ENCODE assay signal across 22 mouse cellular contexts in the genomic region with DNA sequence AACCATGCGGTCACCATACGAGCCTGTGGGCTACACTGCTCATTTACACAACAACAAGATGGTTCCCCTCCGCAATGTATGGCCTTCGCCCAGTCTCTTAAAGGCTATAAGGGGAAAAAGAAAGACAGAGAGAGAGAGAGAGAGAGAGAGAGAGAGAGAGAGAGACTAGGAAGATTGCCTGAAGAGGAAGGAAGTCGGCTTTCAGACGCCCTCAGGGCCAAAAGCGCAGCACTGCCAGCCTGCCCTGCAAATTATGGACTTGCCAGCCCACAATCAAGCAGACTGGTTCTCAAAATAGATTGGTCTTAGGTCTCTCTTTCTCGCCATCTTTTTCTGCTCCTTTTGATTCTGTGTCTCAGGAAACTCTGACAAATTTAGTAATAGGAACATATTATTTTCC. TPM values are rescaled to one million over a fixed set of nuclear protein-coding genes. Genes with fewer than 3 reads are reported as not detected.
DNase-seq lines count a peak whose midpoint lies in the region; ATAC-seq and TF ChIP-seq lines count a peak whose summit lies in the region.
"Had no signal": no experiment of that assay in that cellular context is flagged by ENCODE, and none has a peak within 500 bp of the region (broad histone marks: within the 10 kb centered on the region; RNA-seq: fewer than 3 reads in every experiment).

No protein-coding gene starts in this region.

- no peak for TF ChIP-seq POLR2A in bone marrow macrophage, adult 2 months (IDR thresholded peaks at IDR 0.05; ENCODE audit: borderline replicate concordance, low read depth, low read length)

- H3K4me1 ChIP-seq in bone marrow macrophage, adult 2 months (ENCODE audit: control insufficient read depth, insufficient read depth, low read length): peaks cover 30% of the 10 kb centered on the region

- DNase-seq in gastrocnemius, adult 2 months: no peak
- DNase-seq in gastrocnemius, postnatal 36 days: no peak
- DNase-seq in left cerebral cortex, postnatal 36 days (ENCODE audit: low spot score in 2 of 2): no peak
- no peak for DNase-seq in cerebellum, adult 9-11 months
- no peak for DNase-seq in frontal cortex, postnatal 10 days (ENCODE audit: low spot score in 2 of 2)
- DNase-seq: adrenal gland, adult 8-10 months; adrenal gland, postnatal 36 days; cerebellum, adult 11 months; cerebellum, adult 8-10 months; cerebellum, postnatal 36 days; gastrocnemius, postnatal 10 days; heart, postnatal 36 days had no signal

- no peak for TF ChIP-seq CTCF in gastrocnemius, adult 2 months (IDR thresholded peaks at IDR 0.05)
- TF ChIP-seq CTCF in bone marrow macrophage, adult 2 months (IDR thresholded peaks at IDR 0.05; ENCODE audit: low read depth, low read length): no peak

- peak overlapping the region; percentile 35 for H3K27ac ChIP-seq in gastrocnemius, adult 2 months
- H3K27ac ChIP-seq in bone marrow macrophage, adult 2 months (ENCODE audit: insufficient read depth, low read depth, low read length): peak overlapping the region; percentile 55
- H3K27ac ChIP-seq: embryonic facial prominence, embryonic 15.5 days; forebrain, embryonic 10.5 days; heart, embryonic 13.5 days; hindbrain, embryonic 15.5 days had no signal

- no peak overlapping the region for H3K4me3 ChIP-seq in gastrocnemius, adult 2 months
- peak overlapping the region; percentile 21; the same call in 1 of the 2 replicates for H3K4me3 ChIP-seq in bone marrow macrophage, adult 2 months (ENCODE audit: insufficient read depth, low read length)
- H3K4me3 ChIP-seq: embryonic facial prominence, embryonic 15.5 days; erythroblast, embryonic 14.5 days; forebrain, embryonic 10.5 days; heart, embryonic 13.5 days; hindbrain, embryonic 15.5 days had no signal

- intact Hi-C loops in gastrocnemius, adult 2 months (cut with DNase I): loop anchor here (2.0 kb wide), 1 partner anchor 17 kb away; no protein-coding TSS in a partner anchor
- intact Hi-C loops in gastrocnemius, postnatal 36 days (cut with DNase I): no loop called here
- intact Hi-C loops in left cerebral cortex, postnatal 36 days (cut with DNase I): no loop called here

- peak; percentile 33; the same call in 1 of the 2 replicates for ATAC-seq in megakaryocyte progenitor cell, adult 5-6 weeks (replicated peaks; ENCODE audit: poor library complexity)
- ATAC-seq: forebrain, embryonic 14.5 days; intestine, postnatal 0 days had no signal

RNA-seq across cellular contexts. Expression of a gene that starts 14.5 kb away (rescaled TPM):
- 100 to 1,000 TPM in 1 of 2 experiments, 10 to 100 TPM in 1; 32.6 to 103 TPM for total RNA-seq in gastrocnemius, adult 2 months (2021)
- total RNA-seq in gastrocnemius, postnatal 36 days (2021): 10 to 100 TPM; 17.6 to 27.2 TPM
- 189 and 197 TPM in 2 replicates for polyA plus RNA-seq in bone marrow macrophage, adult 2 months (2012; ENCODE audit: insufficient read depth, insufficient read length, missing spikeins)
- total RNA-seq in megakaryocyte progenitor cell, adult 5-6 weeks (2015): 7.8 and 11.4 TPM in 2 replicates
- 1.3 and 3.6 TPM in 2 replicates for total RNA-seq in megakaryocyte progenitor cell, adult 5-6 weeks (2017)
- 10 to 100 TPM; 27.0 to 40.0 TPM for total RNA-seq in left cerebral cortex, postnatal 36 days (2021)

RNA-seq across cellular contexts. Expression of a gene that starts 37.7 kb away (rescaled TPM):
- under 1 TPM in 1 of 2 experiments, not detected in 1; 0.59 TPM for total RNA-seq in gastrocnemius, adult 2 months (2021)
- total RNA-seq in gastrocnemius, postnatal 36 days (2021): under 1 TPM; 0.44 to 0.59 TPM
- 1.3 and 1.5 TPM in 2 replicates for polyA plus RNA-seq in bone marrow macrophage, adult 2 months (2012; ENCODE audit: insufficient read depth, insufficient read length, missing spikeins)
- 188 and 202 TPM in 2 replicates for total RNA-seq in megakaryocyte progenitor cell, adult 5-6 weeks (2015)
- total RNA-seq in megakaryocyte progenitor cell, adult 5-6 weeks (2017): 286 and 295 TPM in 2 replicates
- total RNA-seq in left cerebral cortex, postnatal 36 days (2021): under 1 TPM in 1 of 2 experiments, not detected in 1; 0.52 TPM
- polyA plus RNA-seq: forebrain, embryonic 14.5 days; hindbrain, embryonic 11.5 days had no signal

RNA-seq across cellular contexts. Expression of a gene that starts 43.8 kb away (rescaled TPM):
- total RNA-seq in gastrocnemius, adult 2 months (2021): 10 to 100 TPM; 38.8 to 55.6 TPM
- 10 to 100 TPM; 32.6 to 42.1 TPM for total RNA-seq in gastrocnemius, postnatal 36 days (2021)
- polyA plus RNA-seq in bone marrow macrophage, adult 2 months (2012; ENCODE audit: insufficient read depth, insufficient read length, missing spikeins): 151 and 170 TPM in 2 replicates
- total RNA-seq in megakaryocyte progenitor cell, adult 5-6 weeks (2015): 486 and 506 TPM in 2 replicates
- total RNA-seq in megakaryocyte progenitor cell, adult 5-6 weeks (2017): 767 and 797 TPM in 2 replicates
- 100 to 1,000 TPM; 101 to 118 TPM for total RNA-seq in left cerebral cortex, postnatal 36 days (2021)

Comparison
In these comparisons a context has a peak if more than half of its experiments do, and no peak if none do; other contexts are left out.
1. RNA of a gene that starts 37.7 kb away (total RNA-seq): 188 to 295 TPM in megakaryocyte progenitor cell, adult 5-6 weeks; 0.44 to 0.59 TPM in gastrocnemius, postnatal 36 days, 0.59 TPM in gastrocnemius, adult 2 months and 0.52 TPM in left cerebral cortex, postnatal 36 days; every median in the first group is over 100 times any median in the second.
2. RNA of a gene that starts 43.8 kb away (total RNA-seq): 486 to 797 TPM in megakaryocyte progenitor cell, adult 5-6 weeks; 101 to 118 TPM in left cerebral cortex, postnatal 36 days, 38.8 to 55.6 TPM in gastrocnemius, adult 2 months and 32.6 to 42.1 TPM in gastrocnemius, postnatal 36 days; every median in the first group is over 4 times any median in the second.